Mouse (Mus musculus): Measurements from ENCODE around the gene Arhgef25.
"Not testable (repeated sequence)": the region's sequence is repeated elsewhere in the genome, so short reads cannot be mapped to it uniquely, and the experiment has no call there.

The Arhgef25 gene

GRCm38 (mm10) chr10:127165654-127166403 is 24.1 kb downstream of the Arhgef25 start:
- DNase-seq (ENCODE audit: low read depth, low spot score) = peak; percentile 79

GRCm38 (mm10) chr10:127165354-127165653 is 24.6 kb downstream of the Arhgef25 start:
- DNase-seq (ENCODE audit: low read depth, low spot score) = no peak

DNA sequence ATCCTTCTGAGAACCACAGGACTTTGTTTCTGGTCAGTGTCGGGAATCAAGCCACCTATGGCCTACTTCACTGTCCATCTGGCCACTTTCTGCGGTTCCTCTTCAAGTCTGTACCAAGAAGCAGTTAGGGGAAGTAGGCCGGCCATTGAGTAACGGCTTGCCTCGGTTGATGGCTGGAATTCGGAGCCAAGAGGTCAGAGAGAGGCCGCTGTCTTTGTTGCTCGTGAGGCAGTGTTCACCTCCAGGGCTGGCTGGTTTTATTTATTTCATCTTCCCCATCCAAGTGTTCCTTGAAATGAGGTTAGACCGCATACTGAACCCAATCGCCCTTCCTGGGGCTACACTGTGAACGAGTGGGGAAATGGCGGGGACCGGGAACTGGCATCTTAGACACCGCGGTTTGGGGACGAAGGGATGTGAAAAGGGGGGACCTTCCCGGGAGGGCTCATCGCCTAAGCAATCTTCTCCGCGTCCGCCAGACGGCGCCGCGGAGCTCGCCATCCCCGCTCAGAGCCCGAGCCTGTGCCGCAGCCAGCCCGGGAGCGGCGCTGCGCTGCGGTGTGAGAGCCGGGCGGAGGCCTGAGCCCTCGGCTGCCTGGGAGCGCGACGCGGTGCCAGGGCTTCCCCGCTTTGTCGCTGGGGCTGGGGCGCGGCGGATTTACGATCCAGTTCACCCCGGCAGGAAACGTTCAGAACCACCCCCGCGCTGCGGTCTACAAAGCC is 25.1 kb downstream of the Arhgef25 start, which contains the start of gene B4galnt1:
B4galnt1 (plus strand) TSS at position 595 of the 723 bp plus-strand sequence.
- peak; percentile 87 for DNase-seq (ENCODE audit: low read depth, low spot score)

DNA sequence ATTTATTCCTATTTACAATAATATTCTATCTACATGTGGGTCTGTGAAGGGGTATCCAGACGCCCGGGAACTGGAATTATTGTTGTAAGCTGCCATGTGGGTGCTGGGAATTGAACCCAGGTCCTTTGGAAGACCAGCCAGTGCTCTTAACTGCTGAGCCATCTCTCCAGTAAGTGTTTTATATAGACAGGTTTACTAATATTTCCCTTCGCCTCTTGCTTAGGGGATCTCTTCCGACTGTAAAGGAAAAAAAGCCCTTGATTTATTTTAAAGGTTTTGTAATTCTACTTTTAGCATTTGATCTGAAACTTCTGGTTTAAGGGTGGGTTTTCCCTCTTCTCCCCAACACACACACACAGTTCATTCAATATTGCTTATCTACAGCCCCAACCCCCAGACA is 25.7 kb downstream of the Arhgef25 start:
- no peak for DNase-seq (ENCODE audit: low read depth, low spot score)

DNA sequence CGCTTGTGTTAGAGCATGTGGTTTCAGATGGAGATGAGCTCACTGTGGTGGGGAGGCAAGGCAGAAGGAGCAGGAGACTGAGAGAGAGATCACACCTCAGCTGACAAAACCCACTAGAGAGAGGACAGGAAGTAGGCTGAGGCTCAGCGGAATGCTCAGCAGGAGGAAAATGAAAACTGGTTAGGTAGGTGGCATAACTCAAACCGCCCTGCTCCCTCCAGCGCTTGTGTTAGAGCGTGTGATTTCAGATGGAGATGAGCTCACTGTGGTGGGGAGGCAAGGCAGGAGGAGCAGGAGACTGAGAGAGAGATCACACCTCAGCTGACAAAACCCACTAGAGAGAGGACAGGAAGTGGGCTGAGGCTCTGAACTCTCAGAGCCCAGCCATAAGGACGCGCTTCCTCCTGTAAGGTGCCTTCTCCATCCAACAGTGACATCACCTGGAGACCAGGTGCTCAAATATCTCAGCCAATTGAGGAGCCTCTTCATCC is 27.1 kb downstream of the Arhgef25 start:
- not testable (repeated sequence) for DNase-seq (ENCODE audit: low read depth, low spot score)

GRCm38 (mm10) chr10:127160728-127161127 is 29.2 kb downstream of the Arhgef25 start:
- no peak for DNase-seq (ENCODE audit: low read depth, low spot score)

- DNase-seq (ENCODE audit: low read depth, low spot score) = no peak
Observed at GRCm38 (mm10) chr10:127160081-127160480, 29.8 kb downstream of the Arhgef25 start.

GRCm38 (mm10) chr10:127158471-127158870 is 31.4 kb downstream of the Arhgef25 start:
- no peak for DNase-seq (ENCODE audit: low read depth, low spot score)

DNA sequence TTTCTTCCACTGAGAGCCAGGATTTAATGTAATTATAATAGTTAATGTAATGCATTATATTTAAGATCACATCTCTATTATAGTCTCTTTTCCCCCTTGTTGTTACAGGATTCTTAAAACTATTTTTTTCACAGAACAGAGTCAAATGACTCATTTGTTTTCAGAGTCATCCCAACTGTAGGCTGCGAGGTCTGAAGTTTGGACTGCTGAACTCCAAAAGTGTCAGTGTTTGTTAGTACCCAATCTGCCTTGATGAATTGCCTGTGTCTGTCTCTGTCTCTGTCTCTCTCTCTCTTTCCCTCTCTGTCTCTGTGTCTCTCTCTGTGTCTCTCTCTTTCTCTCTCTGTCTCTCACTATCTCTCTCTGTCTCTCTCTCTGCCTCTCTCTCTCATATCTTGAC is 33.4 kb downstream of the Arhgef25 start:
- no peak for DNase-seq (ENCODE audit: low read depth, low spot score)

- no peak for DNase-seq (ENCODE audit: low read depth, low spot score)
Observed at GRCm38 (mm10) chr10:127156089-127156488, 33.8 kb downstream of the Arhgef25 start.

GRCm38 (mm10) chr10:127154652-127155051 is 35.2 kb downstream of the Arhgef25 start:
- no peak for DNase-seq (ENCODE audit: low read depth, low spot score)

DNA sequence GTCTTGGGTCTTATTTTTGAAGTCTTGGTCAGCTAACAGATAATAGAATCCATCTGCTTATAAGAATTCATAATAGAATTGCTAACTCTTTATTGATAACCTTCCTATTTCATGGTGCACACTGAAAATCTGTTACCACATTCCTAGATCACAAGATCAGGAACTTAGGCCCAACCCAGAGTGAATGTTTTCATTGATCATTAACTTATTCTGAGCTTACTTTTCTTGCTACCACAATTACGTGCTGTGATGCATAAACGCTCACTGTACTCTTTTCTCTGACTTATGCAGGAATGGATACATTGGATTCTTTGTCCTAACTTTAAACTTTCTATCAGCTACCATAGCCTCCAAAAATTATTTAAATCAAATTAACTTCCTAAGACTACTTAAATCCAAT is 35.6 kb downstream of the Arhgef25 start:
- no peak for DNase-seq (ENCODE audit: low read depth, low spot score)

DNA sequence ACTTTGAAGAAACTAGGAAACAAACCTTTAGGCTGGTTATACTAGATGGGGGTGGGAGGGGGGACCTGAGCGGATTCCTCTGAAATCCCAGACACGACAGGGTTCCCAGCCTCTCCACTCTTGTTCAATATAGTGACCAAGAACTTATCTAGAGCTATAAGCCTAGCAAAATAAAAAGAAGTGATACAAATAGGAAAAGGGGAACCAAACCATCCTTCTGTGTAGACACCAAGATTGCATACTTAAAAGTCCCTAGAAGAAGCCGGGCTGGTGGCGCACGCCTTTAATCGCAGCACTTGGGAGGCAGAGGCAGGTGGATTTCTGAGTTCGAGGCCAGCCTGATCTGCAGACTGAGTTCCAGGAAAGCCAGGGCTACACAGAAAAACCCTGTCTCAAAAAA is 36.6 kb downstream of the Arhgef25 start:
- DNase-seq (ENCODE audit: low read depth, low spot score) = no peak

DNA sequence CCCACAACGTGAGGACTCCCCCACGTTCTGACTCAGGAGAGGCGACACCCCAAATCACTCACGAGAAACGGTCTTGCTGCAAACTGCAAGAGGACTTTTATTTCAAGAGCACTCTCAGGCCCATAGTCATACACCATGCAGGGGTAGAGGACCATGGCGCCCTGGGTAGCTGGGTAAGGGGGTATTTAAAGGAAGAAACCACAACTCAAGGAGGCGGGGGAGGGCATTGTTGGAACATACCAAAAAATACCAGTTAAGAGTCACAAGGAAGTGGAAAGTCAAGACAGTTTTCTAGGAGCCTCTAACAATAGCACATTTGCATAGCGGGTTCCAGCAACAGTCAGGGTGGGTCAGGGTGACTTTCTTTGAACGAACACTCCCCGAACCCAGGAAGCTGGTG is 37.3 kb downstream of the Arhgef25 start:
- DNase-seq (ENCODE audit: low read depth, low spot score) = peak; percentile 91

DNA sequence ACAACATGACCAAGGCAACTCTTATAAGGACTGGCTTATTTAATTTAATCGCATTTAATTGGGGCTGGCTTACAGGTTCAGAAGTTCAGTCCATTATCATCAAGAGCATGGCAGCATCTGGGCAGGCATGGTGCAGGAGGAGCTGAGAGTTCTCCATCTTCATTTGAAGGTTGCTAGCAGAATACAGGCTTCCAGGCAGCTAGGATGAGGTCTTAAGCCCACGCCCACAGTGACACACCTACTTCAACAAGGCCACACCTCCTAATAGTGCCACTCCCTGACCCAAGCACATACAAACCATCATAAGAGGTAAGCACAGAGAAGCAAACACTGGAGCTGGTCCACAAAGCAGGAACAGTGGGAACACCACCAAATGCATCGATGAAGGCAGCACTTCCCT is 38.6 kb downstream of the Arhgef25 start:
- DNase-seq (ENCODE audit: low read depth, low spot score) = not testable (repeated sequence)

DNA sequence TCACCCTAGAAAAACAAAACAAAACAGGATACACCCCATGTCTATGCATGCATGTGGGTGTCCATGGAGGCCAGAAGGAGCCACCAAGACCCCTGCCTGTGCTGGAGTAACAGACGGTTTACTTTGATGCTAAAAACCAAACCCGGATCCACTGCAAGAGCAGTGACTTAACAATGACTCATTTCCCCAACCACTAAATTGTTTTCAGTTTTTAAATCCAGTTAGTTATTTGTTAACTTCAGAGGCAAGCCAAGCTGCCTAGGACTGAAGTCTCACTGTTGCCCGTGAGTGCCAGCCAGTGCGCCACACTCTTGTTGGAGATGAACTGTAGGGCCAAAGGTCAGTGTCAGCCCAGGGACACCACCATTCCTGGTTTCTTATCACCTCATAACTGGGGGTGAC is 39.4 kb downstream of the Arhgef25 start:
- no peak for DNase-seq (ENCODE audit: low read depth, low spot score)

- DNase-seq (ENCODE audit: low read depth, low spot score) = peak; percentile 59
Observed at GRCm38 (mm10) chr10:127147135-127147534, 42.7 kb downstream of the Arhgef25 start.

DNA sequence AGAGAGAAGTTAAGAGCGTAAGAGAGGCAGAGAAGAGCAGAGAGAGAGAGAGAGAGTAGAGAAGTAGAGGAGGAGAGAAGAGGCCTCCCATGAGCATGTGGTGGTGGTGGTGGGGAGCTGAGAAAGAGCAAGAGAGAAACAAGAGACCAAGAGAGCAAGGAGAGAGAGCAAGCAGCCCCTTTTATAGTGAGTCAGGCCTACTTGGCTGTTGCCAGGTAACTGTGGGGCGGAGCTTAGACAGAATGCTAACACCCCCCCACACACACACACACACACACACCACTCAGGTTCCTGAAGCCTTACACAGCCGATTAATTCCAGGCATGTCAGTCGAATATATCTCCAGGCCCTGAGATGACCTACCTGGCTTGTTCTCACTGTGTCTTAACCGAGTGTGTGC is 44.6 kb downstream of the Arhgef25 start:
- no peak for DNase-seq (ENCODE audit: low read depth, low spot score)

GRCm38 (mm10) chr10:127144536-127144935 is 45.3 kb downstream of the Arhgef25 start:
- DNase-seq (ENCODE audit: low read depth, low spot score) = no peak

- no peak for DNase-seq (ENCODE audit: low read depth, low spot score)
Observed at GRCm38 (mm10) chr10:127143228-127143627, 46.7 kb downstream of the Arhgef25 start.

- no peak for DNase-seq (ENCODE audit: low read depth, low spot score)
Observed at GRCm38 (mm10) chr10:127141500-127141899, 48.4 kb downstream of the Arhgef25 start.

- no peak for DNase-seq (ENCODE audit: low read depth, low spot score)
Observed at GRCm38 (mm10) chr10:127140971-127141370, 48.9 kb downstream of the Arhgef25 start.

Data from R1 (cell line).